Mouse (Mus musculus): Measurements from ENCODE around the gene A1cf. TPM values are rescaled to one million over a fixed set of nuclear protein-coding genes. Genes with fewer than 3 reads are reported as not detected.

Gene A1cf
- polyA plus RNA-seq, 1 experiment = 0.03 TPM

DNA sequence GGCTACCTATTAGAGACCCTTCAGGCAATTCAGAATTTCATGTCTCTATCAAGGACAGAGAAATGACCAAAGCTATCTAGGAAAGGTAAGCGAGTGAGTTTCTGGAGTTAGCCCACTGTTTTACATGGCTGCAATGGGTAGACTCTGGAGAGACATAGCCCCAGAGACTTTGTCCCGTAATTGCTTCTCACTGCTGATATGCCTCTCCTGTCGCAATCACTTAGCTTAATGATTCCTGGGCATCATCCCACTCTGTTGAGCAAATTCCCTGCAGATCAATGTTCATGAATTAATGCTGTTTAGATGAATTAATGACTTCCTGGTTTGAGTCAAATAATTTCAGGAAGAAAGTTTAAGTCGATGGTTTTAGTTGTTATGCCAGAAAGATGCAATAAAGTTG is 86.1 kb downstream of the A1cf start:
- no peak for TF ChIP-seq CTCF (IDR thresholded peaks at IDR 0.05; ENCODE audit: borderline replicate concordance, insufficient read depth, low read depth, low read length)
- no peak for TF ChIP-seq POLR2A (IDR thresholded peaks at IDR 0.05; ENCODE audit: borderline replicate concordance, insufficient read depth, low read length)
- Histone ChIP-seq H3K27me3 (ENCODE audit: control insufficient read depth, insufficient read depth, low read length) (no peaks in the 10 kb centered on the region), H3K4me1 (ENCODE audit: control insufficient read depth, insufficient read depth, low read length) (no peaks in the 10 kb centered on the region), H3K27ac (ENCODE audit: insufficient read depth, low read length) (no peak overlapping the region), H3K4me3 (replicated peaks; ENCODE audit: insufficient read depth, low read depth, low read length) (no peak overlapping the region)
- DNase-seq = no peak
- 78% methylated on average over 4 of the region's 4 CpGs for WGBS

DNA sequence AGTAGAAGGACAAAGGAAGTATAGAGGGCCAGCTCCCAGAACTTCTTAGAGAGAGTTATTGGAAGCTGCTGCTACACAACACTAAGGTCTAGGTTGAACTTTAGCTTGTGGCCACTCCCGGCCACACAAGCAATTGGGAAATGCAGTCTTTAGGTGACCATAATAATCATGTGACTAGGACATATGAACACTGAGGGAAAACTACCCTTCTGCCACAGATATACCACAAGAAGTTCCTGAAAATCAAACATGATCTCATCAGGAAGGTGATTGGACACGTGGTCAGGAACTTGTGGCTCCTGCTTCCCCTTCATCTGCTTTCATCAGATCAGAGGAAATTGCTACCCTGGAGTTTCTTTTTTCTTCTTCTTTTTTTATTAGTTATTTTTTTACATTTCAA is 87.8 kb downstream of the A1cf start:
- Histone ChIP-seq H3K4me1 (ENCODE audit: control insufficient read depth, insufficient read depth, low read length) (no peaks in the 10 kb centered on the region), H3K27me3 (ENCODE audit: control insufficient read depth, insufficient read depth, low read length) (no peaks in the 10 kb centered on the region), H3K27ac (ENCODE audit: insufficient read depth, low read length) (no peak overlapping the region), H3K4me3 (replicated peaks; ENCODE audit: insufficient read depth, low read depth, low read length) (no peak overlapping the region)
- 72% methylated on average over 2 of the region's 2 CpGs for WGBS
- no peak for DNase-seq
- no peak for TF ChIP-seq CTCF (IDR thresholded peaks at IDR 0.05; ENCODE audit: borderline replicate concordance, insufficient read depth, low read depth, low read length)
- no peak for TF ChIP-seq POLR2A (IDR thresholded peaks at IDR 0.05; ENCODE audit: borderline replicate concordance, insufficient read depth, low read length)

DNA sequence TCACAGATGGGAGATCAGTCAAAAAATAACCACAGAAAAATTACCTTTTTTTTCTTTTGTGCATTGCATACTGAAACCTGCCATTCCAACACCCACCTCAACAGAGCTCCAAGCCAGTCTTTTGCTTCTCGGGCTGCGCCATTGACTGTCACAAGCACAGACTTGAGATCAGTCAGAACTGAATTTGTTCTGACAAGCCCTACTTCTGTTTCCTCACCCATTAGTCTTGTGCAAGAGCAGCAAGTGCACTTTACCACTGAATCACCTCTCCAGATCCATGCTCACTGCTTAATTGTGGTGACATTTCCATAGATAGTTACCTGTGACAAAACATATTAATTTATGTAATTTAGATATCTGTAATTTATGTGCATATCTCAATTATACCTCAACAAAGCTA is 91.9 kb downstream of the A1cf start:
- WGBS = 89% methylated on average over 2 of the region's 2 CpGs
- no peak for TF ChIP-seq POLR2A (IDR thresholded peaks at IDR 0.05; ENCODE audit: borderline replicate concordance, insufficient read depth, low read length)
- no peak for TF ChIP-seq CTCF (IDR thresholded peaks at IDR 0.05; ENCODE audit: borderline replicate concordance, insufficient read depth, low read depth, low read length)
- Histone ChIP-seq H3K27me3 (ENCODE audit: control insufficient read depth, insufficient read depth, low read length) (no peaks in the 10 kb centered on the region), H3K27ac (ENCODE audit: insufficient read depth, low read length) (no peak overlapping the region), H3K4me3 (replicated peaks; ENCODE audit: insufficient read depth, low read depth, low read length) (no peak overlapping the region), H3K4me1 (ENCODE audit: control insufficient read depth, insufficient read depth, low read length) (no peaks in the 10 kb centered on the region)
- DNase-seq = no peak

DNA sequence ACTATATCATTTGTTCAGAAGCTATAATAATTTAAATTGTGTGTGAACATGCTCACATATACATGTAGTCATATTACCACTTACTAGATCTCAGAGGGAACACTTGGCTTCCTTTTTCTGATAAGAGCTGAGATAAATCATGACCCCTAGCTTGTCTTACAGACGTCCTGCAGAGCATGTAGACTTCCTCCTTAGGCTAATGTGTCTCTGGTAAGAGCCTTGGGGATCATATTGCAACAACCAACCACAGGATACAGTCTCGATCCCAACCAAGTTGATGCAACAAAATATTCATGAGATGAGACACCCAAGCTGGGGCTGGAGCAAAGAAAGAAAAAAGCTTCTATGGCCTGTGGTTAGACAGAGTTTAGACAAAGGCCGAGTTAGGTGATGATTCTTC is 94.6 kb downstream of the A1cf start:
- 65% methylated on average over 3 of the region's 3 CpGs for WGBS
- TF ChIP-seq CTCF (IDR thresholded peaks at IDR 0.05; ENCODE audit: borderline replicate concordance, insufficient read depth, low read depth, low read length) = no peak
- no peak for TF ChIP-seq POLR2A (IDR thresholded peaks at IDR 0.05; ENCODE audit: borderline replicate concordance, insufficient read depth, low read length)
- DNase-seq = no peak
- no peaks in the 10 kb centered on the region for H3K4me1 ChIP-seq (ENCODE audit: control insufficient read depth, insufficient read depth, low read length)
- H3K4me3 ChIP-seq (replicated peaks; ENCODE audit: insufficient read depth, low read depth, low read length) = no peak overlapping the region
- no peaks in the 10 kb centered on the region for H3K27me3 ChIP-seq (ENCODE audit: control insufficient read depth, insufficient read depth, low read length)
- H3K27ac ChIP-seq (ENCODE audit: insufficient read depth, low read length) = no peak overlapping the region

DNA sequence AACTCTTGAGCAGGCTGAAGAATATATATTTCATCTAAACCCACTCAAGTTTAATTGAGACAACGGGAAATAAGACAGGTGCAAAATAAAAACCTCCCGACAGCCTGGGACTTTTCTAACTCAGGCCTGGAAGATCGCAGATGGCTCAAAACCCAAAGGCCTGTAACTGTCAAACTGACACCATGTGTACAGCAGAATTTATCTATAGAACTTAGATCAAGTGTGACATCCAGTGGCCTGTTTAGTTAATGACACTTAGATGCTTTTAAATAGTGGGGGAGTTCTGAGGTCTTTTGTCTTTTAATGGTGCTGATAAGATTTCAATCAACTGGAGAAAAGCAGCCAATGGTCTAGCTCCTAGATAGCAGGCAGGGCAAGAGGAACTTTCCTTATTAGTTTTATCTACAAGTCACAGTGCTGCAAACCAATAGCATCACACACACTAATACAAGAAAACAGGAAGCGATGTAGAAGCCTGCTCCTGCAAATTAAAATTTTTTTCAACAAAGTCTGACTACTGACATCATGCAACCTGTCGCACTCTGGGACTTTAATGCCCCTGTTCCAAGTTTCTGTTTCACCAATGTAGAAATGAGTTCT is 99.5 kb downstream of the A1cf start:
- Histone ChIP-seq H3K4me3 (replicated peaks; ENCODE audit: insufficient read depth, low read depth, low read length) (no peak overlapping the region), H3K27me3 (ENCODE audit: control insufficient read depth, insufficient read depth, low read length) (no peaks in the 10 kb centered on the region), H3K27ac (ENCODE audit: insufficient read depth, low read length) (no peak overlapping the region), H3K4me1 (ENCODE audit: control insufficient read depth, insufficient read depth, low read length) (no peaks in the 10 kb centered on the region)
- TF ChIP-seq POLR2A (IDR thresholded peaks at IDR 0.05; ENCODE audit: borderline replicate concordance, insufficient read depth, low read length) (no peak), CTCF (IDR thresholded peaks at IDR 0.05; ENCODE audit: borderline replicate concordance, insufficient read depth, low read depth, low read length) (no peak)
- peak in 1 of 2 experiments; percentile 2 for DNase-seq
- WGBS = 55% methylated on average over 5 of the region's 5 CpGs

DNA sequence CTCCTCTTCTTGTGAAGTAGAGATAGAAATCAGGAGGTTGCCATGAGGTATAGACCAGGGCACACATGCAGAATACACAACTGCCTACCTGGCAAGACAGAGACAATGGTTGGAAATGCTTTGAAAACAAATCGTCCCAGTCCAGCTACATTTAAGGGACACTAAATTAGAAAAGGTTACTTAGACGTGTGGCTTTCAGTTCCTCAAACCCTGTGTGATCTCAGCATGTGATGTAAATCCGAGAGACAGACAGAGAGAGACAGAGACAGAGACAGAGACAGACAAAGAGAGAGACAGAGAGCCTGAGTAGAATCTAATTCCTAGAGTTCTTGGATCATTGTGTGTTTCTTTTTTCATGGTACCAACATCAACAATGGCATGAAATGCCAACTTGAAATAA is 102.8 kb downstream of the A1cf start:
- no peak for DNase-seq
- Histone ChIP-seq H3K4me1 (ENCODE audit: control insufficient read depth, insufficient read depth, low read length) (no peaks in the 10 kb centered on the region), H3K27me3 (ENCODE audit: control insufficient read depth, insufficient read depth, low read length) (no peaks in the 10 kb centered on the region), H3K4me3 (replicated peaks; ENCODE audit: insufficient read depth, low read depth, low read length) (no peak overlapping the region), H3K27ac (ENCODE audit: insufficient read depth, low read length) (no peak overlapping the region)
- 57% methylated on average over 3 of the region's 3 CpGs for WGBS
- TF ChIP-seq POLR2A (IDR thresholded peaks at IDR 0.05; ENCODE audit: borderline replicate concordance, insufficient read depth, low read length) (no peak), CTCF (IDR thresholded peaks at IDR 0.05; ENCODE audit: borderline replicate concordance, insufficient read depth, low read depth, low read length) (no peak)

DNA sequence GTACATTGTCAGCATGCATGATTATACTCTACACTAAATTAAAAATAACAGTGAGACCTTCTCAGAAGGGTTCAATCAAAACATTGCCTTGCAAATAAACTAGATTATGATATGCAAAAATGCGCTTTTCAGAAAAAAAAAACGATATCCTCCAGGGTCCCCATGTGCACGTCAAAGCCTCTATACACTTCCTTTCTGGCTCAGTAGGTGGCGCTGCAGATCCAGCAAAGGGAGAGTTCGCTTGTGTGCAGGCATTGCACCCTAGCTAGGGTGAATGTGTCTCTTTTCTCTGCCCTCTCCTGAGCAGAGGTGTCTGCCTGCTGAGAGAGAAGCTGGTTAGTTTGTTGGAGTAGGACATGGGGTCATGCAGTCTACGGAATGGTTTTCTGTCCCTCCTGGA is 103.4 kb downstream of the A1cf start:
- 6% methylated on average over 6 of the region's 6 CpGs for WGBS
- peak; percentile 54 to 74 for DNase-seq
- Histone ChIP-seq H3K27me3 (ENCODE audit: control insufficient read depth, insufficient read depth, low read length) (no peaks in the 10 kb centered on the region), H3K4me1 (ENCODE audit: control insufficient read depth, insufficient read depth, low read length) (no peaks in the 10 kb centered on the region), H3K27ac (ENCODE audit: insufficient read depth, low read length) (no peak overlapping the region), H3K4me3 (replicated peaks; ENCODE audit: insufficient read depth, low read depth, low read length) (no peak overlapping the region)
- TF ChIP-seq POLR2A (IDR thresholded peaks at IDR 0.05; ENCODE audit: borderline replicate concordance, insufficient read depth, low read length) (no peak), CTCF (IDR thresholded peaks at IDR 0.05; ENCODE audit: borderline replicate concordance, insufficient read depth, low read depth, low read length) (peak; percentile 93)

DNA sequence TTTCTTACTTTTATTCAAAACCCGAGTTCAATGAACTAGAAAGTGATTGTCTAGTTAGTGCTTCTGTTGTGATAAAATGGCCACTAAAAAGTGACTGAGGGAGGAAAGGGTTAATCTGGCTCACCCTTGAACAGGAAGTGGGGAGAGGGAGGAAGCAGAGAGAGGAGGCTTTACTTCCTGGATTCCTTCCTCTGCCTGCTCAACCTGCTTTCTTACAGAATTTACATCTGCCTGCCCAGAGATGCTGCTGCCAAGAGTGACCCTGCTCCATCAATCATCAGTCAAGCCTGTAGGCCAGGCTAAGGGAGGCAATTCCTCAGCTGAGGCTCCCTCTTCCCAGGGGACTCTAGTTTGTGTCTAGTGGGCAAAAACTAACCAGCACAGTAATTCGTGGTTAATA is 107.3 kb downstream of the A1cf start:
- no peak for TF ChIP-seq CTCF (IDR thresholded peaks at IDR 0.05; ENCODE audit: borderline replicate concordance, insufficient read depth, low read depth, low read length)
- no peak for TF ChIP-seq POLR2A (IDR thresholded peaks at IDR 0.05; ENCODE audit: borderline replicate concordance, insufficient read depth, low read length)
- DNase-seq = no peak
- Histone ChIP-seq H3K4me3 (replicated peaks; ENCODE audit: insufficient read depth, low read depth, low read length) (no peak overlapping the region), H3K27ac (ENCODE audit: insufficient read depth, low read length) (no peak overlapping the region), H3K27me3 (ENCODE audit: control insufficient read depth, insufficient read depth, low read length) (no peaks in the 10 kb centered on the region), H3K4me1 (ENCODE audit: control insufficient read depth, insufficient read depth, low read length) (no peaks in the 10 kb centered on the region)
- 69% methylated on average over 2 of the region's 2 CpGs for whole genome bisulfite sequencing

Data from cerebellum, adult 2 months (tissue).